Mouse (Mus musculus) forebrain, embryonic 11.5 days (tissue): ENCODE data around the gene Traf3ip3. TPM values are rescaled to one million over a fixed set of nuclear protein-coding genes. Genes with fewer than 3 reads are reported as not detected.
A peak's percentile ranks its signal among the peaks of the same experiment; 100 is the strongest.

ENCODE experiments used
- ATAC-seq: fragments of 200-750 bp; cut with Nextera tagmentation; replicated peaks from 2 replicates; pipeline ENCODE4 v1.8.0; 2017; ENCODE audit warnings: moderate TSS enrichment; ENCODE audit not compliant: low FRiP score
- DNase-seq: peaks from one replicate; pipeline ENCODE4 v3.0.0-alpha.2; 2017; ENCODE audit warnings: low spot score
- H3K27ac ChIP-seq: fragments of 300-500 bp; sonication (generic); 2 replicates; pipeline ENCODE4 v1.5.1; 2014; ENCODE audit warnings: low read depth, low read length
- H3K27me3 ChIP-seq: fragments of 300-500 bp; sonication (generic); 2 replicates; pipeline ENCODE4 v1.6.1; 2014; ENCODE audit warnings: mild to moderate bottlenecking, low read length, mixed read lengths; ENCODE audit not compliant: control insufficient read depth, insufficient read depth
- H3K36me3 ChIP-seq: fragments of 300-500 bp; sonication (generic); 2 replicates; pipeline ENCODE4 v1.6.1; 2014; ENCODE audit warnings: mild to moderate bottlenecking, low read length, moderate library complexity, mixed read lengths; ENCODE audit not compliant: control insufficient read depth, insufficient read depth
- H3K4me1 ChIP-seq: fragments of 300-500 bp; sonication (generic); replicated peaks from 2 replicates; pipeline ENCODE4 v1.6.1; 2014; ENCODE audit warnings: low read length, mixed read lengths; ENCODE audit not compliant: control insufficient read depth, insufficient read depth
- H3K4me2 ChIP-seq: fragments of 300-500 bp; sonication (generic); 2 replicates; pipeline ENCODE4 v1.6.1; 2014; ENCODE audit warnings: low read depth, mild to moderate bottlenecking, low read length, moderate library complexity, mixed read lengths; ENCODE audit not compliant: severe bottlenecking
- H3K4me3 ChIP-seq: fragments of 300-500 bp; sonication (generic); 2 replicates; pipeline ENCODE4 v1.5.1; 2014; ENCODE audit warnings: low read depth, low read length
- H3K9ac ChIP-seq: fragments of 300-500 bp; sonication (generic); 2 replicates; pipeline ENCODE4 v1.6.1; 2014; ENCODE audit warnings: low read length
- H3K9me3 ChIP-seq: fragments of 300-500 bp; sonication (generic); 2 replicates; pipeline ENCODE4 v1.6.1; 2016; ENCODE audit warnings: low read length, mixed read lengths; ENCODE audit not compliant: control insufficient read depth
- WGBS: fragments of 180-500 bp; shearing (Covaris S2); extraction: QIAGEN DNeasy Blood & Tissue Kit; methylation state at CpG from one replicate; pipeline ENCODE4 v1.1.7; 2014; 5-methylcytosine and 5-hydroxymethylcytosine counted together
- polyA plus RNA-seq: library from polyadenylated mRNA; unstranded; fragments of >200 nt; fragmentation: Nextera tagmentation; extraction: Ambion mirVana; gene quantifications from 2 replicates; pipeline ENCODE4 v1.2.1, GENCODE M21; 2014

The Traf3ip3 gene
- polyA plus RNA-seq, 1 experiment from 2014 or later: 2.3 TPM

DNA sequence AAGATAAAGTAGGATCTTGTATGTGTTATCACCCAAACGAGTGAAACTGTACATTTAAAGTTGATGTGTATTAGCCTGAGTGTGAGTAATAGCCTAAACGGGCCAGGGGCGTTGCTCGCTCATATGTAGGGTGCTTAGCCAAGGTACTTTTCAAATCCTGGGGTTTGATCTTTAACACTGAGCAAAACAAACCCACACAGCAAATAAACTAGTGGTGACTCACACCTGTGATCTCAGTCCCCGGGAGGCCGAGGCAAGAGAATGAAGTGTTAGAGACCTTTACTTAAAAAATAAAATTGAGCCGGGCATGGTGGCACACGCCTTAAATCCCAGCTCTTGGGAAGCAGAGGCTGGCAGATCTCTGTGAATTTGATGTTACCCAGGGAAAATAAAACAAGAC lies 70.7 kb downstream of the Traf3ip3 start:
- Histone ChIP-seq H3K9ac (peak overlapping the region; percentile 51), H3K27me3 (no peaks in the 10 kb centered on the region), H3K27ac (no peak overlapping the region), H3K36me3 (peaks cover 2% of the 10 kb centered on the region; the same call in 1 of the 2 replicates), H3K4me1 (peaks cover 5% of the 10 kb centered on the region; the same call in 1 of the 2 replicates), H3K4me2 (peak overlapping the region; percentile 60; the same call in 1 of the 2 replicates), H3K4me3 (peak overlapping the region; percentile 97; the same call in 1 of the 2 replicates), H3K9me3 (no peaks in the 10 kb centered on the region)
- ATAC-seq (no peak; the same call in 1 of the 2 replicates), DNase-seq (no peak)
- 85% methylated on average over 8 of the region's 8 CpGs for WGBS

GRCm38 (mm10) chr1:193130456-193130825 lies 71.1 kb downstream of the Traf3ip3 start:
- DNase-seq (peak; percentile 54), ATAC-seq (no peak; the same call in 1 of the 2 replicates)
- Histone ChIP-seq H3K27me3 (no peaks in the 10 kb centered on the region), H3K4me1 (peaks cover 5% of the 10 kb centered on the region; the same call in 1 of the 2 replicates), H3K4me2 (peak overlapping the region; percentile 60), H3K27ac (no peak overlapping the region), H3K9ac (peak overlapping the region; percentile 51), H3K36me3 (peaks cover 2% of the 10 kb centered on the region; the same call in 1 of the 2 replicates), H3K9me3 (no peaks in the 10 kb centered on the region), H3K4me3 (peak overlapping the region; percentile 97)
- 26% methylated on average over 11 of the region's 11 CpGs for WGBS

DNA sequence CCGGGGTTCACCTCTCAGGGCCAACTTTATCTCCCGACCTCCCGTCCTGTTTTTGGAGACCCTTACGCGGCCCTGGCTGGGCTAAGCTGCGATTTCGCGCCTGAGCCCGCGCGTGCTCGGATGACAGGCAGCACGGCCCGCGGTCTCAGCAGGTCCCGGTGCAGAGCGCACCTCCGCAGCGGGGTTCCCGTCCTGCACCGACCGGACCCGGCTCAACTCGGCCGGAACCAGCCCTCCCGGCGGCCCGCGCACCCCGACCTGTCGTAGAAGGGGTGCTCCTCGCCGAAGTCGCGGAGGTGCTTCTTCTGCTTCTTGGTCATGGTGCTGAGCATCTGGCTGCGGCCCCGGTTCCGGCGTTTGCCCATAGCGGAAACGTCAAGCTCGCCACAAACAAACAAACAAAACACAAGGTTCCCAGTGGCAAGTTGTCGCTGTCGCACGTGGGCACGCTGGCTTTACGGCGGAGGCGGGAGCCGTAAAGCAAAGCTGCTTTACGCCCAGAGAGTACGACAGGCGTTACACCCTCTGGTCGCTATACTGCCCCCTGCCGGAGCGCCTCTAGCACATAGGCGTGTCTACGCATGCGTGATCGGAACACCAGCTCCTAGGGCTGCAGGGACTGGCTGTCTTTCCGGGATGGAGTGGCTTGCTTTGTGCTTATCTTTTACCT lies 71.6 kb downstream of the Traf3ip3 start, which contains the start of gene Diexf:
Diexf (minus strand) TSS at position 487 of the 670 bp plus-strand sequence.
- Histone ChIP-seq H3K4me2 (peak within 1 kb of the TSS; percentile 60), H3K4me3 (peak within 1 kb of the TSS; percentile 97), H3K36me3 (peaks cover 2% of the 10 kb centered on the region; the same call in 1 of the 2 replicates), H3K9ac (peak within 1 kb of the TSS; percentile 79), H3K27me3 (no peaks in the 10 kb centered on the region), H3K9me3 (no peaks in the 10 kb centered on the region), H3K27ac (no peak within 1 kb of the TSS), H3K4me1 (peaks cover 5% of the 10 kb centered on the region; the same call in 1 of the 2 replicates)
- ATAC-seq (peak; percentile 96), DNase-seq (peak; percentile 99)
- under 1% methylated on average over 61 of the region's 61 CpGs for WGBS

GRCm38 (mm10) chr1:193129321-193129720 lies 72.2 kb downstream of the Traf3ip3 start:
- ATAC-seq (no peak), DNase-seq (no peak)
- no peaks in the 10 kb centered on the region for H3K27me3 ChIP-seq
- peaks cover 2% of the 10 kb centered on the region; the same call in 1 of the 2 replicates for H3K36me3 ChIP-seq
- no peaks in the 10 kb centered on the region for H3K9me3 ChIP-seq
- peak overlapping the region; percentile 97 for H3K4me3 ChIP-seq
- peak overlapping the region; percentile 60 for H3K4me2 ChIP-seq
- peak overlapping the region; percentile 79 for H3K9ac ChIP-seq
- 36% methylated on average over 5 of the region's 5 CpGs for WGBS
- H3K4me1 ChIP-seq: peaks cover 5% of the 10 kb centered on the region; the same call in 1 of the 2 replicates
- H3K27ac ChIP-seq: no peak overlapping the region

GRCm38 (mm10) chr1:193128055-193128454 lies 73.4 kb downstream of the Traf3ip3 start:
- no peak for DNase-seq
- Histone ChIP-seq H3K9me3 (no peaks in the 10 kb centered on the region), H3K36me3 (peaks cover 6% of the 10 kb centered on the region; the same call in 1 of the 2 replicates), H3K4me2 (no peak overlapping the region), H3K4me3 (no peak overlapping the region), H3K27me3 (no peaks in the 10 kb centered on the region), H3K27ac (no peak overlapping the region), H3K9ac (no peak overlapping the region), H3K4me1 (peaks cover 5% of the 10 kb centered on the region; the same call in 1 of the 2 replicates)
- WGBS: 91% methylated on average over 6 of the region's 6 CpGs
- ATAC-seq: no peak

DNA sequence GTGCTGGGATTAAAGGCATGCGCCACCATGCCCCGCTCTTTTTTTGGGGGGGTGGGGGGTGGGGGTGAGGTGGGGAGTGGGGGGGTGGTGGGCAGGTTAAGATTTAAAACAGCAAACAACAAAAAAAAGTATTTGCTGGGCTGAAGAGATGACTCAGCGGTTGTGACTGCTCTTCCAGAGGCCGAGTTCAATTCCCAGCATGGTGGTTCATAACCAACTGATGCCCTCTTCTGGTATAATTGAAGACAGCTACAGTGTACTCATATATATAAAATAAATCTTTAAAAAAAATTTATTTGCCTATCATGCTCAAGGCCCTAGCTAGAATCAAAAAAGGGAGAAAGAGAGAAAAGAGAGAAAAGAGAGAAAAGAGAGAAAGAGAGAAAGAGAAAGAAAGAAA lies 75.7 kb downstream of the Traf3ip3 start:
- ATAC-seq: no peak
- no peak for DNase-seq

More for the DNA sequence above, 75.7 kb downstream of the Traf3ip3 start:
- Histone ChIP-seq H3K27ac (no peak overlapping the region), H3K27me3 (no peaks in the 10 kb centered on the region), H3K4me2 (no peak overlapping the region), H3K36me3 (peaks cover 22% of the 10 kb centered on the region), H3K4me1 (peaks cover 5% of the 10 kb centered on the region; the same call in 1 of the 2 replicates), H3K4me3 (no peak overlapping the region), H3K9me3 (no peaks in the 10 kb centered on the region), H3K9ac (no peak overlapping the region)
- WGBS: 87% methylated on average over 4 of the region's 4 CpGs

Other genes starting within 250 kb of the Traf3ip3 start
- gene Syt14, start 165.9 kb downstream of the Traf3ip3 start, polyA plus RNA-seq: 8.4 and 8.8 TPM in 2 replicates
- gene Diexf, start 71.4 kb downstream of the Traf3ip3 start, polyA plus RNA-seq: 9.8 and 13.2 TPM in 2 replicates
- gene Irf6, start 48.6 kb downstream of the Traf3ip3 start, polyA plus RNA-seq: 2.6 and 3.0 TPM in 2 replicates
- gene A130010J15Rik, start 33.7 kb downstream of the Traf3ip3 start, polyA plus RNA-seq: 13.7 and 14.3 TPM in 2 replicates
- 0.28 and 0.44 TPM in 2 replicates for gene Lamb3, start 6.0 kb upstream of the Traf3ip3 start, polyA plus RNA-seq
- not detected in 2 replicates for gene Hsd11b1, start 62.4 kb upstream of the Traf3ip3 start, polyA plus RNA-seq
- gene G0s2, start 71.5 kb upstream of the Traf3ip3 start, polyA plus RNA-seq: 6.5 and 6.8 TPM in 2 replicates
- gene Camk1g, start 168.6 kb upstream of the Traf3ip3 start, polyA plus RNA-seq: 15.0 and 17.4 TPM in 2 replicates